Comparison of ENCODE assay signal across 8 mouse cellular contexts in the genomic region with DNA sequence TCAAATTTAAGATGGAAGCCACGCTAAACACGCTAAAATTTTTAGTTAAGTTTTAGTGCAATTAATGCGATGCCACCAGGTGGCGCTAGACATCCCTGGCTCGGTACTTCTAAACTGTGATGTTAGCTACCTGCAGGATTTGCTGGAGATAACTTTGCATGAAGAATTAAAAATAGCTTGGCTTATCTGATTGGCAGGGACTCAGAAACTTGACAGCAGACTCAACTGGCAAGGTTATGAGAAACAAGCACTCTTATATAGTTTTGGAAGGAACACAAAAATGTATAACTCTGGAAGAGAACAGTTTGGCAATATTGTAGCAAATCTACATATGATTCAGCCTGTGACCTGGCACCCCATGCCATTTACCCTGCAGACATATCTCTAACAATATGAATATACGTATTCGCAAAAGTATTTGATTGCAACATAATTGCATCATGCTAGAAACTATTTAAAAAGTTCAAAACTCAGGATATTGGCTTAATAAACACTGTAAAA. TPM values are rescaled to one million over a fixed set of nuclear protein-coding genes. Genes with fewer than 3 reads are reported as not detected.
DNase-seq lines count a peak whose midpoint lies in the region; ATAC-seq and TF ChIP-seq lines count a peak whose summit lies in the region.

No protein-coding gene starts in this region.

- no peak for ATAC-seq in hindbrain, postnatal 0 days

- TF ChIP-seq CTCF in bone marrow, adult 2 months (IDR thresholded peaks at IDR 0.05; ENCODE audit: control insufficient read depth, insufficient read depth, low read length), result peak; percentile 83
- peak; percentile 64; the same call in 1 of the 2 replicates for TF ChIP-seq CTCF in embryonic fibroblast, embryonic 13.5 days (IDR thresholded peaks at IDR 0.05; ENCODE audit: borderline replicate concordance, insufficient read depth, low read length)
- TF ChIP-seq CTCF in hindbrain, postnatal 0 days (IDR thresholded peaks at IDR 0.05; ENCODE audit: low read depth), result peak; percentile 87

- H3ac ChIP-seq in myocyte (ENCODE audit: control insufficient read depth, insufficient read length), result no peak overlapping the region

- no peak for TF ChIP-seq POLR2A in bone marrow, adult 2 months (IDR thresholded peaks at IDR 0.05; ENCODE audit: borderline replicate concordance, control insufficient read depth, low read depth, low read length)
- no peak for TF ChIP-seq POLR2A in embryonic fibroblast, embryonic 13.5 days (IDR thresholded peaks at IDR 0.05; ENCODE audit: low read depth, low read length)
- TF ChIP-seq POLR2A in myocyte (IDR thresholded peaks at IDR 0.05; ENCODE audit: insufficient read length, low read depth), result no peak

- H3K79me2 ChIP-seq in myocyte (ENCODE audit: control insufficient read depth, insufficient read depth), result no peaks in the 10 kb centered on the region

- H3K9me3 ChIP-seq in hindbrain, postnatal 0 days (ENCODE audit: low read length), result no peaks in the 10 kb centered on the region

- WGBS in bone marrow, adult 2 months, result 10% methylated on average over 7 of the region's 7 CpGs
- 30% methylated on average over 7 of the region's 7 CpGs for WGBS in hindbrain, postnatal 0 days

- H3K36me3 ChIP-seq in hindbrain, postnatal 0 days (ENCODE audit: insufficient read depth, low read length), result no peaks in the 10 kb centered on the region
- H3K36me3 ChIP-seq in myocyte (ENCODE audit: control insufficient read depth, insufficient read depth), result no peaks in the 10 kb centered on the region

- H3K27me3 ChIP-seq in hindbrain, postnatal 0 days (ENCODE audit: insufficient read depth, low read length), result no peaks in the 10 kb centered on the region
- H3K27me3 ChIP-seq in myocyte (ENCODE audit: control insufficient read depth, insufficient read depth, insufficient read length), result no peaks in the 10 kb centered on the region

- no peak overlapping the region for H3K4me2 ChIP-seq in hindbrain, postnatal 0 days (ENCODE audit: low read depth, low read length)
- peak overlapping the region; percentile 93 for H3K4me2 ChIP-seq in myocyte (ENCODE audit: low read depth)

- H3K27ac ChIP-seq in bone marrow, adult 2 months (ENCODE audit: control insufficient read depth, insufficient read depth, low read depth, low read length, poor library complexity), result no peak overlapping the region
- peak overlapping the region; percentile 86 for H3K27ac ChIP-seq in embryonic fibroblast, embryonic 13.5 days (ENCODE audit: insufficient read depth, low read length)
- no peak overlapping the region for H3K27ac ChIP-seq in hindbrain, postnatal 0 days

- intact Hi-C loops in left cerebral cortex, postnatal 14 days (cut with DNase I), result no loop called here

- no peak overlapping the region for H3K9ac ChIP-seq in hindbrain, postnatal 0 days (replicated peaks; ENCODE audit: low read length)

- H3K4me1 ChIP-seq in bone marrow, adult 2 months (ENCODE audit: control insufficient read depth, insufficient read depth, low read length), result no peaks in the 10 kb centered on the region; the same call in none of the 2 replicates
- 0 out of 2 replicates have a peak, but pooled peaks cover 2% of the 10 kb centered on the region for H3K4me1 ChIP-seq in embryonic fibroblast, embryonic 13.5 days (ENCODE audit: control insufficient read depth, insufficient read depth, low read length)
- H3K4me1 ChIP-seq in hindbrain, postnatal 0 days (ENCODE audit: insufficient read depth, low read length), result no peaks in the 10 kb centered on the region

- peak; percentile 67 for DNase-seq in urinary bladder, postnatal 14 days (ENCODE audit: low spot score)
- no peak for DNase-seq in urinary bladder, postnatal 10 days (ENCODE audit: low spot score)
- DNase-seq in hindbrain, postnatal 0 days (ENCODE audit: low spot score), result peak; percentile 78
- peak; percentile 40 to 74 for DNase-seq in left cerebral cortex, postnatal 14 days (ENCODE audit: low spot score in 2 of 2)
- DNase-seq in thymus, postnatal 36 days, result peak; percentile 27 to 42

- H3K4me3 ChIP-seq in bone marrow, adult 2 months (replicated peaks; ENCODE audit: control insufficient read depth, low read depth, low read length), result no peak overlapping the region
- no peak overlapping the region for H3K4me3 ChIP-seq in embryonic fibroblast, embryonic 13.5 days (ENCODE audit: insufficient read depth, low read length)
- H3K4me3 ChIP-seq in hindbrain, postnatal 0 days (ENCODE audit: low read length), result no peak overlapping the region
- no peak overlapping the region for H3K4me3 ChIP-seq in myocyte

TF ChIP-seq in myocyte, 11 proteins besides CTCF, POLR2A, EP300 and RAD21:
- TF ChIP-seq CEBPB (IDR thresholded peaks at IDR 0.05; ENCODE audit: insufficient read depth, poor library complexity, severe bottlenecking) (peak; percentile 99), E2F4 (IDR thresholded peaks at IDR 0.05; ENCODE audit: insufficient read depth) (no peak)
TF ChIP-seq in myocyte: peak in this region for 1.

RNA-seq across cellular contexts. Expression of gene Alyref2, which starts 32.9 kb away (rescaled TPM):
- polyA plus RNA-seq in bone marrow, adult 2 months (2011; ENCODE audit: insufficient read depth, insufficient read length, low replicate concordance, missing spikeins), result 4.5 and 8.7 TPM in 2 replicates
- 4.0 and 6.1 TPM in 2 replicates for polyA plus RNA-seq in embryonic fibroblast, embryonic 13.5 days (2011; ENCODE audit: insufficient read length, low read depth, missing spikeins)
- total RNA-seq in hindbrain, postnatal 0 days (2014; rRNA removed), result 10.1 and 10.4 TPM in 2 replicates
- polyA plus RNA-seq in hindbrain, postnatal 0 days (2015; fragmentation: Nextera tagmentation; extraction: Ambion mirVana), result 20.5 and 20.6 TPM in 2 replicates
- total RNA-seq in left cerebral cortex, postnatal 14 days (2021), result 1 to 10 TPM; 4.8 to 5.3 TPM
- polyA plus RNA-seq in myocyte (2012; fragmentation: generic; extraction: Trizol), result 6.6 TPM

RNA-seq across cellular contexts. Expression of gene F11r, which starts 33.1 kb away (rescaled TPM):
- polyA plus RNA-seq in bone marrow, adult 2 months (2011; ENCODE audit: insufficient read depth, insufficient read length, low replicate concordance, missing spikeins), result 13.2 and 21.5 TPM in 2 replicates
- 7.4 and 9.4 TPM in 2 replicates for polyA plus RNA-seq in embryonic fibroblast, embryonic 13.5 days (2011; ENCODE audit: insufficient read length, low read depth, missing spikeins)
- total RNA-seq in hindbrain, postnatal 0 days (2014; rRNA removed), result 5.7 and 8.2 TPM in 2 replicates
- polyA plus RNA-seq in hindbrain, postnatal 0 days (2015; fragmentation: Nextera tagmentation; extraction: Ambion mirVana), result 14.2 and 14.4 TPM in 2 replicates
- total RNA-seq in left cerebral cortex, postnatal 14 days (2021), result 1 to 10 TPM; 7.4 to 8.3 TPM
- 24.2 TPM for polyA plus RNA-seq in myocyte (2012; fragmentation: generic; extraction: Trizol)

RNA-seq across cellular contexts. Expression of gene Tstd1, which starts 51.7 kb away (rescaled TPM):
- 8.7 and 19.3 TPM in 2 replicates for polyA plus RNA-seq in bone marrow, adult 2 months (2011; ENCODE audit: insufficient read depth, insufficient read length, low replicate concordance, missing spikeins)
- polyA plus RNA-seq in embryonic fibroblast, embryonic 13.5 days (2011; ENCODE audit: insufficient read length, low read depth, missing spikeins), result 1.9 TPM in 1 of 2 replicates, not detected in the other
- 1.5 TPM in 1 of 2 replicates, not detected in the other for total RNA-seq in hindbrain, postnatal 0 days (2014; rRNA removed)
- polyA plus RNA-seq in hindbrain, postnatal 0 days (2015; fragmentation: Nextera tagmentation; extraction: Ambion mirVana), result 2.3 and 2.7 TPM in 2 replicates
- total RNA-seq in left cerebral cortex, postnatal 14 days (2021), result 1 to 10 TPM; 1.7 to 3.2 TPM
- polyA plus RNA-seq in myocyte (2012; fragmentation: generic; extraction: Trizol), result 0.41 TPM

RNA-seq across cellular contexts. Expression of gene Usf1, which starts 59.3 kb away (rescaled TPM):
- 48.6 and 92.2 TPM in 2 replicates for polyA plus RNA-seq in bone marrow, adult 2 months (2011; ENCODE audit: insufficient read depth, insufficient read length, low replicate concordance, missing spikeins)
- 28.3 and 37.3 TPM in 2 replicates for polyA plus RNA-seq in embryonic fibroblast, embryonic 13.5 days (2011; ENCODE audit: insufficient read length, low read depth, missing spikeins)
- 133 and 148 TPM in 2 replicates for total RNA-seq in hindbrain, postnatal 0 days (2014; rRNA removed)
- 132 and 141 TPM in 2 replicates for polyA plus RNA-seq in hindbrain, postnatal 0 days (2015; fragmentation: Nextera tagmentation; extraction: Ambion mirVana)
- total RNA-seq in left cerebral cortex, postnatal 14 days (2021), result 100 to 1,000 TPM; 105 to 107 TPM
- polyA plus RNA-seq in myocyte (2012; fragmentation: generic; extraction: Trizol), result 106 TPM
